Mouse (Mus musculus) hindbrain, embryonic 10.5 days (tissue): ENCODE data around the gene Cel. TPM values are rescaled to one million over a fixed set of nuclear protein-coding genes. Genes with fewer than 3 reads are reported as not detected.

Experiments used
- DNase-seq: peaks from one replicate; pipeline ENCODE4 v3.0.0-alpha.2; 2017; ENCODE audit warnings: low spot score
- H3K27ac ChIP-seq: fragments of 300-500 bp; sonication (generic); 2 replicates; pipeline ENCODE4 v1.5.1; 2016; ENCODE audit warnings: mild to moderate bottlenecking, moderate library complexity
- H3K27me3 ChIP-seq: fragments of 300-500 bp; sonication (generic); 2 replicates; pipeline ENCODE4 v1.6.1; 2016; ENCODE audit warnings: mild to moderate bottlenecking; ENCODE audit not compliant: poor library complexity, insufficient read depth, severe bottlenecking
- H3K36me3 ChIP-seq: fragments of 300-500 bp; sonication (generic); 2 replicates; pipeline ENCODE4 v1.6.1; 2016; ENCODE audit warnings: mild to moderate bottlenecking, moderate library complexity
- H3K4me1 ChIP-seq: fragments of 300-500 bp; sonication (generic); replicated peaks from 2 replicates; pipeline ENCODE4 v1.6.1; 2016; ENCODE audit warnings: mild to moderate bottlenecking
- H3K4me3 ChIP-seq: fragments of 300-500 bp; sonication (generic); 2 replicates; pipeline ENCODE4 v1.5.1; 2016; ENCODE audit warnings: mild to moderate bottlenecking, moderate library complexity
- H3K9me3 ChIP-seq: fragments of 300-500 bp; sonication (generic); 2 replicates; pipeline ENCODE4 v1.6.1; 2016; ENCODE audit warnings: mild to moderate bottlenecking, moderate library complexity
- WGBS: fragments of 180-500 bp; shearing (Covaris S2); methylation state at CpG from one replicate; pipeline ENCODE4 v1.1.7; 2016; 5-methylcytosine and 5-hydroxymethylcytosine counted together
- polyA plus RNA-seq: library from polyadenylated mRNA; unstranded; fragments of >200 nt; fragmentation: Nextera tagmentation; extraction: Ambion mirVana; gene quantifications from 2 replicates; pipeline ENCODE4 v1.2.1, GENCODE M21; 2016

The Cel gene
- polyA plus RNA-seq, 1 experiment from 2014 or later: not detected

- 71% methylated on average over 12 of the region's 12 CpGs for WGBS
- Histone ChIP-seq H3K27ac (peak overlapping the region; percentile 45), H3K9me3 (no peaks in the 10 kb centered on the region), H3K36me3 (no peaks in the 10 kb centered on the region), H3K4me1 (peaks cover 37% of the 10 kb centered on the region), H3K4me3 (no peak overlapping the region), H3K27me3 (0 out of 2 replicates have a peak, but pooled peaks cover 8% of the 10 kb centered on the region)
- no peak for DNase-seq
These were observed 35.7 kb upstream of the Cel start for GRCm38 (mm10) chr2:28598692-28599568.

- Histone ChIP-seq H3K4me3 (no peak overlapping the region), H3K36me3 (no peaks in the 10 kb centered on the region), H3K9me3 (no peaks in the 10 kb centered on the region), H3K27ac (peak overlapping the region; percentile 45; the same call in 1 of the 2 replicates), H3K4me1 (peaks cover 37% of the 10 kb centered on the region), H3K27me3 (peaks cover 17% of the 10 kb centered on the region; the same call in 1 of the 2 replicates)
- WGBS: 74% methylated on average over 7 of the region's 7 CpGs
- no peak for DNase-seq
These were observed 34.7 kb upstream of the Cel start for GRCm38 (mm10) chr2:28597733-28598547.

DNA sequence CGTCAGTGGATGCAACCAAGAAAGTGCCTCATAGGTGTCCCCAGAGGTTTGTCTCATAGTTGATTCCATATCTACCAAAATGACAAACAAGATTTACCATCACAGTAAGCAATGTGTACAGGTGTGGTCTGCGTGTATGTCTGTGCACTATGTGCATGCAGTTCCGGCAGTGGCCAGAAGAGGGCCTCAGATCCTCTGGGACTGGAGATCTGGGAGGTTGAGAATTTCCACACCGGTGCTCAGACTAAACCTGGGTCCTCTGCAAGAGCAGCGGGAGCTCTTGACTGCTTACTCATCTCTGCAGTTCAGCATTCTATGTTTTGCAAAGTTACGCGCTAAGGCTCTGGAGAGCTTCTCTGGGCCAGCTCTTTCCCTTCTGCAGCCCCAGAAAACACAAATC is 33.8 kb upstream of the Cel start:
- H3K9me3 ChIP-seq: no peaks in the 10 kb centered on the region
- peaks cover 29% of the 10 kb centered on the region for H3K4me1 ChIP-seq
- WGBS: 91% methylated on average over 7 of the region's 7 CpGs
- H3K36me3 ChIP-seq: no peaks in the 10 kb centered on the region
- DNase-seq: no peak
- H3K4me3 ChIP-seq: no peak overlapping the region
- H3K27ac ChIP-seq: no peak overlapping the region
- peaks cover 25% of the 10 kb centered on the region; the same call in 1 of the 2 replicates for H3K27me3 ChIP-seq

DNA sequence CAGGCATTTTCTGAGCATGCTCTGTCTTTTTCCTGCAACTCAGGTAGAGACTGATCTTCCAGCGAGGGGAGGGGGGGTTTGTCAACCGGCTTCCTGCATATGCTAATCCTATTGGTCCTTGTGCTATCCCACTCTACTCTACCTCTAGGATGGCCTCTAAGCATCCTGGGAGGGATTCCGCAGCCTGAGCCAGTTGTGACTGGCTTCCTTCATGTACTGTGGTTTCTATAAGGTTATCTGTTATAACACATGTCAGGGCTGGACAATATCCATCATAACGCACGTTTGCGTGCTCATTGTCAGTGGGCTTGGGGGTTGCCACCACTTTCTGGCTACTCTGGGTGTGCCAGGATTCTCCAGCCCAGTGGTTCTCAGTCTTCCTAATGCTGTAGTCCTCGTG is 32.8 kb upstream of the Cel start:
- no peak for DNase-seq
- no peak overlapping the region for H3K27ac ChIP-seq
- WGBS: 77% methylated on average over 7 of the region's 7 CpGs

DNA sequence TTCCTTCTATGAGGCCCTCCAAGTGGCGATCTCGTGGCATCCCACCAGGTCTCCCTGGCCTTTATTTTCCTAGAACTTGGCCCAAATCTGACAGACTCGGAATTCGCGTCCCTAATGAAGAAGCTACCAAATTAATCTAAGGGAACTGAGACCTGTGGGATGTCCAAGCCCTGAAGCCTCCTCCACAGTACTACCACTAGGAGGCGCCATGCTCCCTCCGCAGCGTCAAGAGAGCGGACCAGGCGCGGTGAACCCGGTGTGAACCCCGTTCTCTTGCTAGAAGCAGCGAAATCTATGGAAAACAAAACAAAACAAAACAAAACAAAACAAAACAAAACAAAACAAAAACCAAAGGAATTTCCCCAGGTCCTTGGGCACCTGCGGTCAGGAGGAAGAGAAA is 29.6 kb upstream of the Cel start:
- Histone ChIP-seq H3K9me3 (no peaks in the 10 kb centered on the region), H3K27ac (no peak overlapping the region), H3K4me3 (no peak overlapping the region), H3K27me3 (peaks cover 25% of the 10 kb centered on the region; the same call in 1 of the 2 replicates), H3K36me3 (no peaks in the 10 kb centered on the region), H3K4me1 (peaks cover under 1% of the 10 kb centered on the region)
- DNase-seq: peak; percentile 68
- WGBS: 7% methylated on average over 15 of the region's 15 CpGs

More for the DNA sequence above, 32.8 kb upstream of the Cel start:
- H3K4me3 ChIP-seq: no peak overlapping the region
- peaks cover 23% of the 10 kb centered on the region for H3K4me1 ChIP-seq
- H3K9me3 ChIP-seq: no peaks in the 10 kb centered on the region
- no peaks in the 10 kb centered on the region for H3K36me3 ChIP-seq
- H3K27me3 ChIP-seq: peaks cover 25% of the 10 kb centered on the region; the same call in 1 of the 2 replicates

- H3K27me3 ChIP-seq: peaks cover 25% of the 10 kb centered on the region; the same call in 1 of the 2 replicates
- no peaks in the 10 kb centered on the region for H3K36me3 ChIP-seq
- H3K4me3 ChIP-seq: no peak overlapping the region
- H3K9me3 ChIP-seq: no peaks in the 10 kb centered on the region
- no peak for DNase-seq
- WGBS: 79% methylated on average over 2 of the region's 2 CpGs
- no peaks in the 10 kb centered on the region for H3K4me1 ChIP-seq
- no peak overlapping the region for H3K27ac ChIP-seq
These were observed 28.3 kb upstream of the Cel start for GRCm38 (mm10) chr2:28591479-28591878.

DNA sequence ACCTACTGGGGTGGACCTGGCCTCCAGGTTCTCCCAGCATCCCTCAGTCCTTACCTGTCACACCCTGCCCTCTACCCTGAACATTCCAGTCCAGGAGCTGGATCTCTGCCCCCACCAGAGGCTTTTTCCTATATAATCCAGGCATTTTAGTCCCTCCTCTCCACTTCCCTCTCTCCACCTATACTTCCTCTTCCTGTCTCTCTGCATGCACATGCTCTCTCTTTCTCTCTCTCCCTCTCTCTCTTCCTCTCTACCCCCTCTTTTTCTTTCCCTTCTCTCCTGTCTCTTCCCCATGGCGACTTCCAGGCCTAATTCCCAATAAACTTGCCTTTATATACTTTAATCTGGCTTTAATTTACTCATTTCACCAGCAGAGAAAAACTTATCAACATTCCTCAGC is 25.4 kb upstream of the Cel start:
- H3K27ac ChIP-seq: no peak overlapping the region
- H3K9me3 ChIP-seq: no peaks in the 10 kb centered on the region
- no peaks in the 10 kb centered on the region for H3K36me3 ChIP-seq
- H3K4me3 ChIP-seq: no peak overlapping the region
- 51% methylated on average over 1 of the region's 1 CpGs for WGBS
- DNase-seq: no peak
- H3K4me1 ChIP-seq: peaks cover 3% of the 10 kb centered on the region
- H3K27me3 ChIP-seq: peaks cover 13% of the 10 kb centered on the region; the same call in 1 of the 2 replicates

DNA sequence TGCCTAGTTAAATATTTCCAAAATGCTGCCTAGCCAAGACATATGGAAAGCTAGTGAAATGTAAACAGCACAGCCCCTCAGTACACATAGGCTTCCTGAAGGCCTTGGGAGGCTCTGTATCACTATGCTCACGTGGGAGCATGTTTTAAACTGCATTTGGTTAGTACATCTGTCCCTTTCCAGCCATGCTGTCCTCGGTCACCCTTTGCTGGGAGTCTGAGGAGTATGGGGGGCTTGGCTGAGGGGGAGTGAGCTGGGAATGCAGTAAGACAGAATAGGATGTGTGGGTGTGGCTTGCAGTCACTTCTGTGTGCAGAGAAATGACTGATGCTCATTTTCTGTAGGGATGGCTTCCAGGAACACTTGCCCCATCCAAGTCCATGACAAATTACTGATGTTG is 22.5 kb upstream of the Cel start:
- Histone ChIP-seq H3K9me3 (no peaks in the 10 kb centered on the region), H3K27me3 (no peaks in the 10 kb centered on the region), H3K36me3 (peaks cover 4% of the 10 kb centered on the region), H3K4me1 (peaks cover 24% of the 10 kb centered on the region), H3K27ac (no peak overlapping the region), H3K4me3 (no peak overlapping the region)
- WGBS: 53% methylated on average over 2 of the region's 2 CpGs
- DNase-seq: no peak

DNA sequence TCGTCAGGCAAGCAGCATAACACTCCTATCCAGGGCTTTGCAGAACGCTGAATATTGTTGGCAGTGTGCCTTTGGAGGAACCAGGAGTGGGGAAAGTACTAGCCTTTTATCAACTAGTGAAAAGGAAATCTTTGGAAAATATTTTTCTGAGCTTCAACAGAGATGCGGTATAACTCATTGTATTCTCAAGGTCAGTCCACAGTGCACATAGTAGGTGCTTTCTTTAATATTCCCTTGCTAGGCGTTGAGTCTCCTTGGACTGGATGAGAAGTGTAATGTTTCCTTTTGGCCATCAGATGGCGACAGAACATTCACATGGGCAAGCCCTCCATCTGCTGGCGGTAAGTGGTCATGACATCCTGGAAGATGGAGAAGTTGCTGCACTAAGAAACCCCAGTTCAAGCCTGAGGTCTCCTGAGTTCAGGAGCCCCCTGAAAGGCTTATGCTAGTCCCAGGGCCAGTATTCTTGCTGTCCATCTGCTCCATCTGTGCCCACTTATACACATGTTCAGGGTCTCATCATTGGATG is 21.9 kb upstream of the Cel start:
- no peaks in the 10 kb centered on the region for H3K27me3 ChIP-seq
- peaks cover 24% of the 10 kb centered on the region for H3K4me1 ChIP-seq
- 22% methylated on average over 6 of the region's 6 CpGs for WGBS
- H3K36me3 ChIP-seq: peaks cover 10% of the 10 kb centered on the region
- no peaks in the 10 kb centered on the region for H3K9me3 ChIP-seq
- H3K27ac ChIP-seq: no peak overlapping the region
- peak; percentile 75 for DNase-seq
- H3K4me3 ChIP-seq: no peak overlapping the region

DNA sequence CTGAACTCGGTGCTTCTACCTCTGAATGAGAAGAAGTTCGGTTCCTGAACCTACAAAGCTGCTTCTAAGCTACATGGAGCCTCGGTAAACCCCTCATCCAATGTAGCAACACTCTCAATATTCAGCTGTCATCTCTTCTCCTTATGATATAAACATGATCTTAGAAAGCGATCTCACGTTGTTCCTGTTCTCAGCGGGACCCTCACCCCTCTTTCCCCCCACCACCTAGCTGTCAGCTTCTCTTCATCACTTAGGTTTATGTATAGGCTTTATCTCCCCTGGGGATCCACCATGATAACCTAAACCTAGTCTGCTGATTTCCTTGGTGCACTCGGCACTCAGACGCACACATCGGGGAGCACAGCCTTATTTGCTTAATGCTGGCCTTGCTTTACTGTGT is 20.4 kb upstream of the Cel start, which contains the start of gene Gtf3c5:
Gtf3c5 (minus strand) TSS at position 101 of the 400 bp plus-strand sequence.
- H3K36me3 ChIP-seq: peaks cover 25% of the 10 kb centered on the region
- peak within 1 kb of the TSS; percentile 97 for H3K27ac ChIP-seq
- H3K4me3 ChIP-seq: peak within 1 kb of the TSS; percentile 82
- H3K4me1 ChIP-seq: peaks cover 24% of the 10 kb centered on the region
- no peaks in the 10 kb centered on the region for H3K27me3 ChIP-seq
- WGBS: 77% methylated on average over 9 of the region's 9 CpGs
- no peaks in the 10 kb centered on the region for H3K9me3 ChIP-seq
- no peak for DNase-seq

- peak overlapping the region; percentile 82 for H3K4me3 ChIP-seq
- WGBS: under 1% methylated on average over 56 of the region's 56 CpGs
- H3K4me1 ChIP-seq: peaks cover 24% of the 10 kb centered on the region
- peak overlapping the region; percentile 97 for H3K27ac ChIP-seq
- DNase-seq: peak; percentile 91
- H3K9me3 ChIP-seq: no peaks in the 10 kb centered on the region
- H3K27me3 ChIP-seq: no peaks in the 10 kb centered on the region
- peaks cover 34% of the 10 kb centered on the region for H3K36me3 ChIP-seq
These were observed 19.6 kb upstream of the Cel start for GRCm38 (mm10) chr2:28582647-28583353.

GRCm38 (mm10) chr2:28578003-28578402 is 14.8 kb upstream of the Cel start:
- Histone ChIP-seq H3K27ac (no peak overlapping the region), H3K27me3 (no peaks in the 10 kb centered on the region), H3K9me3 (no peaks in the 10 kb centered on the region), H3K36me3 (peaks cover 82% of the 10 kb centered on the region), H3K4me3 (no peak overlapping the region), H3K4me1 (peaks cover 16% of the 10 kb centered on the region)
- 71% methylated on average over 5 of the region's 5 CpGs for WGBS
- peak; percentile 25 for DNase-seq
